Mouse (Mus musculus): Measurements from ENCODE around the gene Rph3al. TPM values are rescaled to one million over a fixed set of nuclear protein-coding genes. Genes with fewer than 3 reads are reported as not detected.

Gene Rph3al
- total RNA-seq, 1 experiment, result 0.71 TPM

DNA sequence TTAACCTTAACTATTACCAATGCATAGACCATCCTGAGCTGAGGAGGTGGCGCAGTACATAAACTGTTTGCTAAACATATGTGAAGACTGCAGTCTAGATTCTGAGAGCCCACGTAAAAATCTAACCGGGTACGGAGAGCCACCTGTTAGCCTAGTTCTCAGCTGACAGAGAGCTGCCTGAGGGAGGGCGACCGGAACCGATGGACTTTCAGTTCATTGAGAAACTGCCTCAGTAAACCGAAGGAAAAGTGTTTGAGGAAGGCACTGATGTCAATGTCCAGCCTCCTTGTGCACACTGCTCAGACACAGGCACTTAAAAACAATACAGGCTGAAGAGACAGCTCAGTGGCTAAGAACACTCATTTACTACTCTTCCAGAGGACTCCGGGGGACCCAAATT lies 8.0 kb downstream of the Rph3al start:
- no peaks in the 10 kb centered on the region for H3K4me1 ChIP-seq (ENCODE audit: control insufficient read depth in 2 of 2, insufficient read depth in 2 of 2, low read length in 2 of 2, poor library complexity in 1 of 2)
- no peak overlapping the region for H3K9ac ChIP-seq (ENCODE audit: insufficient read depth, low read depth, low read length, poor library complexity, severe bottlenecking)

DNA sequence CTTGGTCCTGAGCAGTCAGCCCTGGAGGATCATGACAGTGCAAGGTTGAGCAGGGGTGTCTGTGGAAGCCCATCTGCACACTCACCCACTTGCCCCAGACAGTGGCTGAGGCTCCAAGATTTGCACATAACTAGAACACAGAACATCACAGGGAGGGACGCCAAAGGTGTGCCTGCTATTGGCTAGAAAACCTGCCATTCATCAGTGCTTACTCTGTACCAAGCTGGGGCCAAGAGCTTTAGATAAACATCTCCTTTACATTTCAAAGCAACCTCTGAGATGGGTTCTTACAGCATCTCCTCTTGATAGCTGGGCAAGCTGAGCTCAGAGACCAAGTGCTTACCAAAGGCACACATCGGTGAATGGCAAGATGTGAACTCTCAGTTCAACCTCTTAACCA lies 10.3 kb downstream of the Rph3al start:
- in situ Hi-C loops (cut with MboI; ENCODE audit: low sequenced_read_pairs in 2 of 2, unreplicated experiment in 2 of 2), result no loop called here
- H3K4me1 ChIP-seq (ENCODE audit: control insufficient read depth in 2 of 2, insufficient read depth in 2 of 2, low read length in 2 of 2, poor library complexity in 1 of 2), result no peaks in the 10 kb centered on the region
- H3K4me3 ChIP-seq (ENCODE audit: insufficient read depth in 1 of 2, low read depth in 1 of 2, low read length in 2 of 2, poor library complexity in 1 of 2, severe bottlenecking in 1 of 2), result no peak overlapping the region
- DNase-seq (ENCODE audit: low read depth, low spot score), result no peak
- H3K9ac ChIP-seq (ENCODE audit: insufficient read depth, low read depth, low read length, poor library complexity, severe bottlenecking), result no peak overlapping the region
- no peak overlapping the region for H3K27ac ChIP-seq (ENCODE audit: insufficient read depth, low read depth, low read length, poor library complexity, severe bottlenecking)
- no peaks in the 10 kb centered on the region for H3K9me3 ChIP-seq (ENCODE audit: control insufficient read depth, insufficient read depth, low read depth, low read length)
- no peak for TF ChIP-seq CHD2 (IDR thresholded peaks at IDR 0.05; ENCODE audit: low read depth, low read length)
- TF ChIP-seq MAFK (IDR thresholded peaks at IDR 0.05; ENCODE audit: insufficient read depth, low read depth, low read length), result no peak
- TF ChIP-seq ZNF384 (IDR thresholded peaks at IDR 0.05; ENCODE audit: low read depth, low read length), result no peak
- no peak for TF ChIP-seq HCFC1 (IDR thresholded peaks at IDR 0.05; ENCODE audit: borderline replicate concordance, insufficient read depth, low read length)
- TF ChIP-seq ZC3H11A (IDR thresholded peaks at IDR 0.05; ENCODE audit: borderline replicate concordance, low read depth, low read length), result no peak
- no peaks in the 10 kb centered on the region for H3K36me3 ChIP-seq (ENCODE audit: control insufficient read depth, insufficient read depth, low read length, poor library complexity, severe bottlenecking)

More for the DNA sequence above, 8.0 kb downstream of the Rph3al start:
- H3K9me3 ChIP-seq (ENCODE audit: control insufficient read depth, insufficient read depth, low read depth, low read length), result no peaks in the 10 kb centered on the region
- H3K36me3 ChIP-seq (ENCODE audit: control insufficient read depth, insufficient read depth, low read length, poor library complexity, severe bottlenecking), result no peaks in the 10 kb centered on the region
- H3K27ac ChIP-seq (ENCODE audit: insufficient read depth, low read depth, low read length, poor library complexity, severe bottlenecking), result no peak overlapping the region
- DNase-seq (ENCODE audit: low read depth, low spot score), result no peak
- H3K4me3 ChIP-seq (ENCODE audit: insufficient read depth in 1 of 2, low read depth in 1 of 2, low read length in 2 of 2, poor library complexity in 1 of 2, severe bottlenecking in 1 of 2), result no peak overlapping the region
- TF ChIP-seq ZC3H11A (IDR thresholded peaks at IDR 0.05; ENCODE audit: borderline replicate concordance, low read depth, low read length) (no peak), HCFC1 (IDR thresholded peaks at IDR 0.05; ENCODE audit: borderline replicate concordance, insufficient read depth, low read length) (no peak), MAFK (IDR thresholded peaks at IDR 0.05; ENCODE audit: insufficient read depth, low read depth, low read length) (no peak), ZNF384 (IDR thresholded peaks at IDR 0.05; ENCODE audit: low read depth, low read length) (no peak), CHD2 (IDR thresholded peaks at IDR 0.05; ENCODE audit: low read depth, low read length) (no peak)
- in situ Hi-C loops (cut with MboI; ENCODE audit: low sequenced_read_pairs in 2 of 2, unreplicated experiment in 2 of 2), result no loop called here

DNA sequence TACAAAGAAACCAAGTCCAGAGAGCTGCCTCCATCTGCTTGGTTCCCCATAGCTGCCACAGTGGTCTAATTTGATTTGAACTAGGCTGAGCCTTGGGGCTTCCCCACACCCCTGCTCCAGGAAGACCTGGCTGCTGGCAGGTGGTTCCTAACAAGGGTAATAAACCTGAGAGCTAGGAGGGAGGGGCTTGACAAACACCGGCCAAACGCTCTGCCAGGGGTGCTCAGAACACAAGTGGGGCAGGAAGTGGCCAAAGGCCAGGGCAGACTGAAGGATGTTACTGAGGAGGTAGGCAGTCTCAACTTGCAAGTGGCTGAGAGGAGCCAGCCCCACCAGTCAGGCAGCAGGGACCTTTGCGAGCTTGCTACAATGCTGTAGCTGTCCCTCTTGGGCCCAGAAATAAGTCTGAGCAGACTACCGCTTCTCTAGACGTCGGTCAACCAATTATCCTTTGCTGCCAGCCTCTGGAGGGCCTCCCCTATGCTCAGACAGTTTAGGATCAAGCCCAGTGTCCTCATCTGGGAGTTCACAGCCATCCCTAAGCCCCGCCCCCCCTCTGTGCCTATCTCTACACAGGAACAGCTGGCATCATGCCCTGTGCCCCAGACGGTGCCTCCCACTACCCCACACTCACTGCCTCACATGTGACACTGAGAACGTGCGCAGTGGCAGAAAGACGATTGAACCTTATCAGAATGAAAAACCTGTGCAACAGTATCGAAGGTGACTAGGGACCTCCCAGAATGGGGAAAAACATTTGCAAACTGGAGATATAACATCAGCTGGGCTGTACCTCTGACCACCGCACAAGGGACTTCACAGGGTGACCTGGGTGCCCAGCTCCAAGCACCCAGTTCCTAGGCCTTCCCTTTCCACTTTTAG lies 11.6 kb downstream of the Rph3al start:
- no peaks in the 10 kb centered on the region for H3K36me3 ChIP-seq (ENCODE audit: control insufficient read depth, insufficient read depth, low read length, poor library complexity, severe bottlenecking)
- no peaks in the 10 kb centered on the region for H3K9me3 ChIP-seq (ENCODE audit: control insufficient read depth, insufficient read depth, low read depth, low read length)
- no peak overlapping the region for H3K9ac ChIP-seq (ENCODE audit: insufficient read depth, low read depth, low read length, poor library complexity, severe bottlenecking)
- TF ChIP-seq CHD2 (IDR thresholded peaks at IDR 0.05; ENCODE audit: low read depth, low read length), result no peak
- TF ChIP-seq ZC3H11A (IDR thresholded peaks at IDR 0.05; ENCODE audit: borderline replicate concordance, low read depth, low read length), result no peak
- no peak for TF ChIP-seq MAFK (IDR thresholded peaks at IDR 0.05; ENCODE audit: insufficient read depth, low read depth, low read length)
- TF ChIP-seq HCFC1 (IDR thresholded peaks at IDR 0.05; ENCODE audit: borderline replicate concordance, insufficient read depth, low read length), result no peak
- TF ChIP-seq ZNF384 (IDR thresholded peaks at IDR 0.05; ENCODE audit: low read depth, low read length), result no peak
- in situ Hi-C loops (cut with MboI; ENCODE audit: low sequenced_read_pairs in 2 of 2, unreplicated experiment in 2 of 2), result no loop called here
- DNase-seq (ENCODE audit: low read depth, low spot score), result no peak
- H3K4me3 ChIP-seq (ENCODE audit: insufficient read depth in 1 of 2, low read depth in 1 of 2, low read length in 2 of 2, poor library complexity in 1 of 2, severe bottlenecking in 1 of 2), result no peak overlapping the region
- H3K4me1 ChIP-seq (ENCODE audit: control insufficient read depth in 2 of 2, insufficient read depth in 2 of 2, low read length in 2 of 2, poor library complexity in 1 of 2), result no peaks in the 10 kb centered on the region
- no peak overlapping the region for H3K27ac ChIP-seq (ENCODE audit: insufficient read depth, low read depth, low read length, poor library complexity, severe bottlenecking)

DNA sequence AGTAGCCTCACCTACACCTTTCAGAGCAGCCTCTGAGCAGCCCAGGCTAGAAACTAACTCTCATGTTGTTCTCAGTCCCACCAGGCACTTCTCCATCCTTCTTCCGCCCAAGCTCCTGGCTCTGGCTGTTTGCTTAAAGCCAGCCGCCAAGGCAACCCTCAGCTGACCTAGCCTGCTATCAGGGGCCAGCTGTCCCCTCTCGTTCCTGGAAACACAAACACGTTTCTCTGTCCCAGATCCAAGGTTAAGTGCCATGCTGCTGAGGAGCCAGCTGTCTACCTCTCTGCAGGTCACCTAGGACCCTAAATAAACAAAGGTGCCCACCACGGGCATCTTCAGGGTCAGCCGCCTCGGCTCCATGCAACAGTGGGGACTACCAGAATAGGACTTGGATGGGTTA lies 12.4 kb downstream of the Rph3al start:
- H3K27ac ChIP-seq (ENCODE audit: insufficient read depth, low read depth, low read length, poor library complexity, severe bottlenecking), result no peak overlapping the region
- no peaks in the 10 kb centered on the region for H3K9me3 ChIP-seq (ENCODE audit: control insufficient read depth, insufficient read depth, low read depth, low read length)
- H3K4me1 ChIP-seq (ENCODE audit: control insufficient read depth in 2 of 2, insufficient read depth in 2 of 2, low read length in 2 of 2, poor library complexity in 1 of 2), result no peaks in the 10 kb centered on the region
- TF ChIP-seq ZC3H11A (IDR thresholded peaks at IDR 0.05; ENCODE audit: borderline replicate concordance, low read depth, low read length) (no peak), MAFK (IDR thresholded peaks at IDR 0.05; ENCODE audit: insufficient read depth, low read depth, low read length) (no peak), HCFC1 (IDR thresholded peaks at IDR 0.05; ENCODE audit: borderline replicate concordance, insufficient read depth, low read length) (no peak)
- in situ Hi-C loops (cut with MboI; ENCODE audit: low sequenced_read_pairs in 2 of 2, unreplicated experiment in 2 of 2), result no loop called here
- H3K9ac ChIP-seq (ENCODE audit: insufficient read depth, low read depth, low read length, poor library complexity, severe bottlenecking), result no peak overlapping the region
- DNase-seq (ENCODE audit: low read depth, low spot score), result no peak
- H3K4me3 ChIP-seq (ENCODE audit: insufficient read depth in 1 of 2, low read depth in 1 of 2, low read length in 2 of 2, poor library complexity in 1 of 2, severe bottlenecking in 1 of 2), result no peak overlapping the region
- no peaks in the 10 kb centered on the region for H3K36me3 ChIP-seq (ENCODE audit: control insufficient read depth, insufficient read depth, low read length, poor library complexity, severe bottlenecking)
